Mouse (Mus musculus): ENCODE data around the gene Dnajb2.

GRCm38 (mm10) chr1:75230335-75230994 is 5.7 kb upstream of the Dnajb2 start:
- TF ChIP-seq POLR2A (IDR thresholded peaks at IDR 0.05; ENCODE audit: insufficient read depth, low read depth, low read length) = no peak
- no peak for TF ChIP-seq CTCF (IDR thresholded peaks at IDR 0.05)

Measured in heart, adult 2 months (tissue).